Mouse (Mus musculus) MEL (cell line): ENCODE data around the gene Lgi2. TPM values are rescaled to one million over a fixed set of nuclear protein-coding genes. Genes with fewer than 3 reads are reported as not detected.

Experiments
- DNase-seq: peaks from one replicate; pipeline ENCODE4 v3.0.0; 2011; ENCODE audit warnings: low read depth, low spot score
- H3K27ac ChIP-seq: 2 replicates; pipeline ENCODE4 v1.5.1; 2012; ENCODE audit warnings: low read depth, mild to moderate bottlenecking, control low read depth, low read length, moderate library complexity; ENCODE audit not compliant: control insufficient read depth
- H3K27me3 ChIP-seq, 2 experiments: fragments of 150-350 bp in 1 of 2; sonication (generic) in 1 of 2; 2 replicates each; pipeline ENCODE4 v1.6.1; 2012; ENCODE audit warnings: low read length in 2 of 2, mild to moderate bottlenecking in 2 of 2, improper control_type of control experiment in 1 of 2, moderate library complexity in 1 of 2; ENCODE audit not compliant: insufficient read depth in 2 of 2, control insufficient read depth in 1 of 2
- H3K36me3 ChIP-seq, 2 experiments: 2 replicates each; pipeline ENCODE4 v1.6.1; 2012 to 2014; ENCODE audit warnings: low read length in 2 of 2, improper control_type of control experiment in 1 of 2, inconsistent platforms in 1 of 2, mild to moderate bottlenecking in 1 of 2; ENCODE audit not compliant: insufficient read depth in 2 of 2, control insufficient read depth in 1 of 2
- H3K4me1 ChIP-seq, 2 experiments: fragments of 150-350 bp in 1 of 2; sonication (generic) in 1 of 2; 2 replicates each; pipeline ENCODE4 v1.6.1; 2012; ENCODE audit warnings: low read length in 2 of 2, improper control_type of control experiment in 1 of 2, mild to moderate bottlenecking in 1 of 2; ENCODE audit not compliant: insufficient read depth in 2 of 2, control insufficient read depth in 1 of 2
- H3K4me3 ChIP-seq, 2 experiments: fragments of 150-350 bp in 1 of 2; sonication (generic) in 1 of 2; 2 replicates each; pipeline ENCODE4 v1.5.1; 2012; ENCODE audit warnings: low read depth in 2 of 2, low read length in 2 of 2, mild to moderate bottlenecking in 2 of 2, moderate library complexity in 2 of 2, control low read depth in 1 of 2, improper control_type of control experiment in 1 of 2; ENCODE audit not compliant: control insufficient read depth in 1 of 2, insufficient read depth in 1 of 2
- H3K79me2 ChIP-seq: 2 replicates; pipeline ENCODE4 v1.6.1; 2012; ENCODE audit warnings: mild to moderate bottlenecking, low read length, moderate library complexity; ENCODE audit not compliant: control insufficient read depth, poor library complexity, insufficient read depth
- H3K9ac ChIP-seq: 2 replicates; pipeline ENCODE4 v1.6.1; 2012; ENCODE audit warnings: low read depth, mild to moderate bottlenecking, control low read depth, low read length, moderate library complexity; ENCODE audit not compliant: control insufficient read depth, poor library complexity, severe bottlenecking
- H3K9me3 ChIP-seq: fragments of 150-350 bp; sonication (generic); replicated peaks from 2 replicates; pipeline ENCODE4 v1.6.1; 2012; ENCODE audit warnings: mild to moderate bottlenecking, low read length, improper control_type of control experiment, moderate library complexity; ENCODE audit not compliant: insufficient read depth
- BHLHE40 ChIP-seq: IDR thresholded peaks from 2 replicates; pipeline ENCODE4 v1.6.1; 2012; ENCODE audit warnings: low read depth, mild to moderate bottlenecking, inconsistent platforms, low read length, improper control_type of control experiment, borderline replicate concordance
- CHD1 ChIP-seq: IDR thresholded peaks from 2 replicates; pipeline ENCODE4 v1.6.1; 2012; ENCODE audit warnings: low read depth, mild to moderate bottlenecking, inconsistent platforms, low read length, improper control_type of control experiment
- E2F4 ChIP-seq: IDR thresholded peaks from 2 replicates; pipeline ENCODE4 v1.6.1; 2011; ENCODE audit warnings: low read depth, low read length, improper control_type of control experiment, borderline replicate concordance
- EP300 ChIP-seq, 2 experiments: IDR thresholded peaks; 2 replicates each; pipeline ENCODE4 v1.6.1; 2011; ENCODE audit warnings: improper control_type of control experiment in 2 of 2, low read length in 2 of 2, low read depth in 1 of 2, mild to moderate bottlenecking in 1 of 2
- GABPA ChIP-seq: IDR thresholded peaks from 2 replicates; pipeline ENCODE4 v1.6.1; 2012; ENCODE audit warnings: low read depth, mild to moderate bottlenecking, inconsistent platforms, low read length, improper control_type of control experiment, moderate library complexity
- GATA1 ChIP-seq: IDR thresholded peaks from 2 replicates; pipeline ENCODE4 v1.6.1; 2011; ENCODE audit warnings: low read depth, low read length, improper control_type of control experiment
- HCFC1 ChIP-seq: IDR thresholded peaks from 2 replicates; pipeline ENCODE4 v1.6.1; 2012; ENCODE audit warnings: low read depth, mild to moderate bottlenecking, inconsistent platforms, low read length, improper control_type of control experiment, moderate library complexity
- JUND ChIP-seq: IDR thresholded peaks from 2 replicates; pipeline ENCODE4 v1.6.1; 2011; ENCODE audit warnings: low read depth, mild to moderate bottlenecking, improper control_type of control experiment, low read length
- KAT2A ChIP-seq: conservative IDR thresholded peaks from 2 replicates; pipeline ENCODE4 v1.6.1; 2012; ENCODE audit warnings: low read depth, low read length, improper control_type of control experiment, inconsistent platforms
- MAFK ChIP-seq: IDR thresholded peaks from 2 replicates; pipeline ENCODE4 v1.6.1; 2011; ENCODE audit warnings: low read depth, mild to moderate bottlenecking, low read length, improper control_type of control experiment, borderline replicate concordance
- MAZ ChIP-seq: IDR thresholded peaks from 2 replicates; pipeline ENCODE4 v1.6.1; 2012; ENCODE audit warnings: low read depth, mild to moderate bottlenecking, inconsistent platforms, low read length, improper control_type of control experiment
- MXI1 ChIP-seq: IDR thresholded peaks from 2 replicates; pipeline ENCODE4 v1.6.1; 2011; ENCODE audit warnings: mild to moderate bottlenecking, low read depth, low read length, improper control_type of control experiment
- MYC ChIP-seq: IDR thresholded peaks from 2 replicates; pipeline ENCODE4 v1.6.1; 2011; ENCODE audit warnings: low read depth, mild to moderate bottlenecking, low read length, improper control_type of control experiment, moderate library complexity
- NELFE ChIP-seq: IDR thresholded peaks from 2 replicates; pipeline ENCODE4 v1.6.1; 2011; ENCODE audit warnings: low read depth, low read length, improper control_type of control experiment
- NRF1 ChIP-seq: IDR thresholded peaks from 2 replicates; pipeline ENCODE4 v1.6.1; 2014; ENCODE audit warnings: low read depth, mild to moderate bottlenecking, inconsistent platforms, low read length, improper control_type of control experiment, moderate library complexity; ENCODE audit not compliant: poor library complexity, insufficient read depth, severe bottlenecking
- POLR2A ChIP-seq, 2 experiments: IDR thresholded peaks; 2 replicates each; pipeline ENCODE4 v1.6.1; 2011 to 2012; ENCODE audit warnings: low read length in 2 of 2, mild to moderate bottlenecking in 2 of 2, control low read depth in 1 of 2, improper control_type of control experiment in 1 of 2, low read depth in 1 of 2, moderate library complexity in 1 of 2; ENCODE audit not compliant: control insufficient read depth in 1 of 2, insufficient read depth in 1 of 2, poor library complexity in 1 of 2
- POLR2AphosphoS2 ChIP-seq: IDR thresholded peaks from 2 replicates; pipeline ENCODE4 v1.6.1; 2011; ENCODE audit warnings: low read length, improper control_type of control experiment
- RAD21 ChIP-seq: IDR thresholded peaks from 2 replicates; pipeline ENCODE4 v1.6.1; 2011; ENCODE audit warnings: mild to moderate bottlenecking, low read depth, low read length, improper control_type of control experiment
- RCOR1 ChIP-seq: IDR thresholded peaks from 2 replicates; pipeline ENCODE4 v1.6.1; 2012; ENCODE audit warnings: low read depth, mild to moderate bottlenecking, inconsistent platforms, low read length, improper control_type of control experiment
- SMC3 ChIP-seq: IDR thresholded peaks from 2 replicates; pipeline ENCODE4 v1.6.1; 2011; ENCODE audit warnings: low read depth, low read length, improper control_type of control experiment
- TBP ChIP-seq: IDR thresholded peaks from 2 replicates; pipeline ENCODE4 v1.8.0; 2011; ENCODE audit warnings: low read depth, low read length, improper control_type of control experiment
- UBTF ChIP-seq: IDR thresholded peaks from 2 replicates; pipeline ENCODE4 v1.6.1; 2012; ENCODE audit warnings: low read depth, mild to moderate bottlenecking, inconsistent platforms, low read length, improper control_type of control experiment, moderate library complexity, borderline replicate concordance; ENCODE audit not compliant: insufficient read depth
- ZKSCAN1 ChIP-seq: IDR thresholded peaks from 2 replicates; pipeline ENCODE4 v1.6.1; 2012; ENCODE audit warnings: low read depth, mild to moderate bottlenecking, inconsistent platforms, low read length, improper control_type of control experiment, moderate library complexity
- ZMIZ1 ChIP-seq: IDR thresholded peaks from 2 replicates; pipeline ENCODE4 v1.6.1; 2012; ENCODE audit warnings: low read depth, mild to moderate bottlenecking, inconsistent platforms, low read length, improper control_type of control experiment, moderate library complexity
- ZNF384 ChIP-seq: IDR thresholded peaks from 2 replicates; pipeline ENCODE4 v1.6.1; 2012; ENCODE audit warnings: low read depth, mild to moderate bottlenecking, inconsistent platforms, low read length, improper control_type of control experiment
- polyA plus RNA-seq, 2 experiments: library from polyadenylated mRNA; stranded (reverse) in 1 of 2; unstranded in 1 of 2; fragments of >175 nt in 1 of 2; fragments of >200 nt in 1 of 2; gene quantifications; 2 replicates each; pipeline versions ENCODE4 v1.2.1 to v1.2.4; 2012; ENCODE audit warnings: low replicate concordance in 2 of 2, low read depth in 1 of 2; ENCODE audit not compliant: insufficient read length in 2 of 2, insufficient read depth in 1 of 2, missing spikeins in 1 of 2
- total RNA-seq: library from RNA; depleted of rRNA; stranded (reverse); fragments of 300-350 nt; gene quantifications from 2 replicates; pipeline ENCODE4 v1.2.3, GENCODE M21; 2012

Lgi2 gene
- total and polyA plus RNA-seq, 3 experiments = not detected

- no peaks in the 10 kb centered on the region for H3K27me3 ChIP-seq
- no peaks in the 10 kb centered on the region for H3K36me3 ChIP-seq
- H3K79me2 ChIP-seq = no peaks in the 10 kb centered on the region
- no peaks in the 10 kb centered on the region for H3K4me1 ChIP-seq
- no peak overlapping the region for H3K4me3 ChIP-seq
- TF ChIP-seq ZKSCAN1 (no peak), NELFE (no peak), JUND (no peak), RCOR1 (no peak), ZMIZ1 (no peak), MAZ (no peak), KAT2A (no peak), ZNF384 (no peak), NRF1 (no peak), E2F4 (no peak), MYC (no peak), HCFC1 (no peak), SMC3 (no peak), RAD21 (no peak), BHLHE40 (no peak), POLR2AphosphoS2 (no peak)
- no peak overlapping the region for H3K27ac ChIP-seq
- no peaks in the 10 kb centered on the region for H3K9me3 ChIP-seq
- H3K9ac ChIP-seq = no peak overlapping the region
- DNase-seq = no peak
These were observed 4.5 kb upstream of the Lgi2 start for GRCm38 (mm10) chr5:52570746-52571145.

GRCm38 (mm10) chr5:52565214-52565812, 949 bp downstream of the Lgi2 start:
- DNase-seq = no peak
- H3K27me3 ChIP-seq = no peaks in the 10 kb centered on the region
- H3K4me3 ChIP-seq = no peak overlapping the region
- H3K9ac ChIP-seq = no peak overlapping the region
- no peaks in the 10 kb centered on the region for H3K36me3 ChIP-seq
- H3K4me1 ChIP-seq = no peaks in the 10 kb centered on the region
- no peak overlapping the region for H3K27ac ChIP-seq
- no peak for TF ChIP-seq GATA1
- no peak for TF ChIP-seq POLR2A (IDR thresholded peaks at IDR 0.05; ENCODE audit: control insufficient read depth in 1 of 2, insufficient read depth in 1 of 2, low read depth in 1 of 2, low read length in 2 of 2, poor library complexity in 1 of 2)
- no peak for TF ChIP-seq CHD1
- TF ChIP-seq MXI1 = no peak
- TF ChIP-seq EP300 (IDR thresholded peaks at IDR 0.05; ENCODE audit: low read depth in 1 of 2, low read length in 2 of 2) = no peak
- no peak for TF ChIP-seq MAFK
- TF ChIP-seq POLR2AphosphoS2 = no peak
- no peak for TF ChIP-seq TBP
- no peak for TF ChIP-seq BHLHE40
- TF ChIP-seq UBTF = no peak
- no peak for TF ChIP-seq GABPA
- H3K9me3 ChIP-seq = no peaks in the 10 kb centered on the region
- H3K79me2 ChIP-seq = no peaks in the 10 kb centered on the region
